Mouse (Mus musculus) erythroblast, embryonic 14.5 days (primary cell): ENCODE measurements around the gene Prdm12. TPM values are rescaled to one million over a fixed set of nuclear protein-coding genes. Genes with fewer than 3 reads are reported as not detected.

Experiments used
- H3K27me3 ChIP-seq: 2 replicates; pipeline ENCODE4 v1.6.1; 2012; ENCODE audit warnings: inconsistent platforms; ENCODE audit not compliant: control insufficient read depth
- H3K36me3 ChIP-seq: 2 replicates; pipeline ENCODE4 v1.6.1; 2012; ENCODE audit warnings: mild to moderate bottlenecking, inconsistent platforms; ENCODE audit not compliant: control insufficient read depth
- H3K4me1 ChIP-seq: 2 replicates; pipeline ENCODE4 v1.6.1; 2012; ENCODE audit warnings: inconsistent platforms; ENCODE audit not compliant: control insufficient read depth
- H3K4me3 ChIP-seq: replicated peaks from 2 replicates; pipeline ENCODE3; 2012; ENCODE audit warnings: moderate library complexity, mild to moderate bottlenecking, inconsistent platforms
- H3K9me3 ChIP-seq: 2 replicates; pipeline ENCODE4 v1.6.1; 2012; ENCODE audit warnings: low read length, inconsistent platforms, mixed read lengths; ENCODE audit not compliant: control insufficient read depth
- GATA1 ChIP-seq: IDR thresholded peaks from 2 replicates; pipeline ENCODE4 v1.6.1; 2012; ENCODE audit warnings: low read length, inconsistent platforms, mixed read lengths
- TAL1 ChIP-seq: IDR thresholded peaks from 3 replicates; pipeline ENCODE4 v1.6.1; 2012; ENCODE audit warnings: low read length, inconsistent platforms, mixed read lengths
- polyA plus RNA-seq: library from polyadenylated mRNA; stranded (reverse); fragments of >175 nt; gene quantifications from 2 replicates; pipeline ENCODE4 v1.2.3, GENCODE M21; 2012

Gene Prdm12
- polyA plus RNA-seq = not detected in 2 replicates

- no peaks in the 10 kb centered on the region for H3K36me3 ChIP-seq
- TF ChIP-seq TAL1 (no peak), GATA1 (no peak)
- no peak within 1 kb of the TSS for H3K4me3 ChIP-seq
- H3K4me1 ChIP-seq = no peaks in the 10 kb centered on the region
- peaks cover 100% of the 10 kb centered on the region for H3K27me3 ChIP-seq
- H3K9me3 ChIP-seq = peaks cover 17% of the 10 kb centered on the region; the same call in 1 of the 2 replicates
These were observed at the start of gene Prdm12 for GRCm38 (mm10) chr2:31639901-31640608. Gene Prdm12 (plus strand): TSS chr2:31640037.

GRCm38 (mm10) chr2:31591799-31592484, 47.9 kb upstream of the Prdm12 start:
- no peaks in the 10 kb centered on the region for H3K27me3 ChIP-seq
- H3K9me3 ChIP-seq = no peaks in the 10 kb centered on the region
- peaks cover 23% of the 10 kb centered on the region for H3K4me1 ChIP-seq
- no peak for TF ChIP-seq TAL1
- no peak for TF ChIP-seq GATA1
- peaks cover 75% of the 10 kb centered on the region for H3K36me3 ChIP-seq
- no peak overlapping the region for H3K4me3 ChIP-seq

GRCm38 (mm10) chr2:31607555-31607954, 32.3 kb upstream of the Prdm12 start:
- no peak for TF ChIP-seq TAL1
- TF ChIP-seq GATA1 = no peak
- H3K36me3 ChIP-seq = peaks cover 94% of the 10 kb centered on the region
- no peak overlapping the region for H3K4me3 ChIP-seq
- H3K4me1 ChIP-seq = peaks cover 36% of the 10 kb centered on the region
- no peaks in the 10 kb centered on the region for H3K9me3 ChIP-seq
- H3K27me3 ChIP-seq = no peaks in the 10 kb centered on the region

- no peaks in the 10 kb centered on the region for H3K27me3 ChIP-seq
- H3K4me3 ChIP-seq = no peak overlapping the region
- peaks cover 36% of the 10 kb centered on the region for H3K4me1 ChIP-seq
- H3K9me3 ChIP-seq = no peaks in the 10 kb centered on the region
- peaks cover 97% of the 10 kb centered on the region for H3K36me3 ChIP-seq
- TF ChIP-seq GATA1 = no peak
- TF ChIP-seq TAL1 = no peak
These were observed 30.0 kb upstream of the Prdm12 start for GRCm38 (mm10) chr2:31609859-31610261.

GRCm38 (mm10) chr2:31610922-31611321, 28.9 kb upstream of the Prdm12 start:
- Histone ChIP-seq H3K27me3 (no peaks in the 10 kb centered on the region), H3K4me3 (no peak overlapping the region), H3K36me3 (peaks cover 97% of the 10 kb centered on the region), H3K4me1 (peaks cover 36% of the 10 kb centered on the region), H3K9me3 (no peaks in the 10 kb centered on the region)
- TF ChIP-seq GATA1 = no peak
- no peak for TF ChIP-seq TAL1

GRCm38 (mm10) chr2:31611400-31611799, 28.4 kb upstream of the Prdm12 start:
- peaks cover 94% of the 10 kb centered on the region for H3K36me3 ChIP-seq
- H3K4me1 ChIP-seq = peaks cover 34% of the 10 kb centered on the region
- TF ChIP-seq TAL1 (no peak), GATA1 (no peak)
- no peaks in the 10 kb centered on the region for H3K27me3 ChIP-seq
- H3K9me3 ChIP-seq = no peaks in the 10 kb centered on the region
- H3K4me3 ChIP-seq = no peak overlapping the region

- no peak for TF ChIP-seq TAL1
- TF ChIP-seq GATA1 = no peak
- H3K27me3 ChIP-seq = no peaks in the 10 kb centered on the region
- H3K36me3 ChIP-seq = peaks cover 88% of the 10 kb centered on the region
- no peak overlapping the region for H3K4me3 ChIP-seq
- peaks cover 25% of the 10 kb centered on the region for H3K4me1 ChIP-seq
- H3K9me3 ChIP-seq = no peaks in the 10 kb centered on the region
These were observed 27.2 kb upstream of the Prdm12 start for GRCm38 (mm10) chr2:31612627-31613026.

- H3K4me1 ChIP-seq = peaks cover 13% of the 10 kb centered on the region
These were observed 26.1 kb upstream of the Prdm12 start for GRCm38 (mm10) chr2:31613781-31614180.

GRCm38 (mm10) chr2:31618484-31619161, 21.2 kb upstream of the Prdm12 start:
- Histone ChIP-seq H3K27me3 (no peaks in the 10 kb centered on the region), H3K4me1 (no peaks in the 10 kb centered on the region), H3K9me3 (no peaks in the 10 kb centered on the region), H3K4me3 (no peak overlapping the region), H3K36me3 (peaks cover 37% of the 10 kb centered on the region)
- no peak for TF ChIP-seq GATA1
- TF ChIP-seq TAL1 = no peak

More at GRCm38 (mm10) chr2:31613781-31614180, 26.1 kb upstream of the Prdm12 start:
- H3K27me3 ChIP-seq = no peaks in the 10 kb centered on the region
- H3K36me3 ChIP-seq = peaks cover 85% of the 10 kb centered on the region
- TF ChIP-seq GATA1 = no peak
- no peak for TF ChIP-seq TAL1
- no peak overlapping the region for H3K4me3 ChIP-seq
- H3K9me3 ChIP-seq = no peaks in the 10 kb centered on the region
